In genomic region chr11:71439871-71440270, GRCm38 (mm10) we compare ENCODE assay signal across 9 mouse cellular contexts.
DNase-seq lines count a peak whose midpoint lies in the region; ATAC-seq and TF ChIP-seq lines count a peak whose summit lies in the region.
"Had no signal": no experiment of that assay in that cellular context is flagged by ENCODE, and none has a peak within 500 bp of the region (broad histone marks: within the 10 kb centered on the region; RNA-seq: fewer than 3 reads in every experiment).

No protein-coding gene starts in this region.

- H3K4me1 ChIP-seq in intestine, embryonic 15.5 days (replicated peaks): no peaks in the 10 kb centered on the region
- no peaks in the 10 kb centered on the region for H3K4me1 ChIP-seq in intestine, postnatal 0 days (replicated peaks; ENCODE audit: control insufficient read depth, insufficient read depth, low read length)
- H3K4me1 ChIP-seq in forebrain, embryonic 15.5 days: peaks cover 58% of the 10 kb centered on the region
- H3K4me1 ChIP-seq in neural tube, embryonic 14.5 days (ENCODE audit: control insufficient read depth, insufficient read depth, low read length): peaks cover 7% of the 10 kb centered on the region; the same call in 1 of the 2 replicates
- H3K4me1 ChIP-seq in lung, postnatal 0 days (ENCODE audit: insufficient read depth, low read depth, low read length): no peaks in the 10 kb centered on the region

- no peak overlapping the region for H3K27ac ChIP-seq in intestine, embryonic 15.5 days
- H3K27ac ChIP-seq in intestine, postnatal 0 days (ENCODE audit: low read depth, low read length): no peak overlapping the region
- H3K27ac ChIP-seq in forebrain, embryonic 15.5 days (replicated peaks): peak overlapping the region; percentile 94
- peak overlapping the region; percentile 49 for H3K27ac ChIP-seq in neural tube, embryonic 14.5 days (ENCODE audit: low read depth, low read length)
- H3K27ac ChIP-seq in lung, postnatal 0 days (ENCODE audit: low read length): no peak overlapping the region

- WGBS in intestine, embryonic 15.5 days: 10% methylated on average over 17 of the region's 17 CpGs
- WGBS in intestine, postnatal 0 days: 12% methylated on average over 17 of the region's 17 CpGs
- WGBS in forebrain, embryonic 15.5 days: under 1% methylated on average over 17 of the region's 17 CpGs
- WGBS in neural tube, embryonic 14.5 days: 2% methylated on average over 17 of the region's 17 CpGs
- 8% methylated on average over 17 of the region's 17 CpGs for WGBS in lung, postnatal 0 days

- DNase-seq in left cerebral cortex, adult 18-20 months (ENCODE audit: low spot score in 2 of 2): peak; percentile 27 to 39
- DNase-seq in lung, postnatal 0 days (ENCODE audit: low spot score): no peak
- DNase-seq in thymus, adult 18-20 months: no peak
- DNase-seq in gastrocnemius, postnatal 14 days: no peak

- H3K27me3 ChIP-seq in intestine, embryonic 15.5 days (replicated peaks): 0 out of 2 replicates have a peak, but pooled peaks cover 9% of the 10 kb centered on the region
- H3K27me3 ChIP-seq in intestine, postnatal 0 days (replicated peaks; ENCODE audit: control insufficient read depth, insufficient read depth, low read length): no peaks in the 10 kb centered on the region
- no peaks in the 10 kb centered on the region for H3K27me3 ChIP-seq in forebrain, embryonic 15.5 days
- H3K27me3 ChIP-seq in neural tube, embryonic 14.5 days (ENCODE audit: control insufficient read depth, insufficient read depth, low read length): no peaks in the 10 kb centered on the region
- no peaks in the 10 kb centered on the region for H3K27me3 ChIP-seq in lung, postnatal 0 days (replicated peaks; ENCODE audit: insufficient read depth, low read length)

- no peak for ATAC-seq in intestine, embryonic 15.5 days
- ATAC-seq in intestine, postnatal 0 days: no peak
- peak; percentile 96 for ATAC-seq in forebrain, embryonic 15.5 days (replicated peaks)
- peak; percentile 90 for ATAC-seq in neural tube, embryonic 14.5 days (ENCODE audit: low read depth)
- no peak for ATAC-seq in lung, postnatal 0 days

- no peak overlapping the region for H3K4me3 ChIP-seq in intestine, embryonic 15.5 days (replicated peaks)
- H3K4me3 ChIP-seq in intestine, postnatal 0 days (ENCODE audit: low read depth, low read length): no peak overlapping the region
- peak overlapping the region; percentile 24 for H3K4me3 ChIP-seq in forebrain, embryonic 15.5 days
- H3K4me3 ChIP-seq in neural tube, embryonic 14.5 days (ENCODE audit: low read depth, low read length): no peak overlapping the region; the same call in 1 of the 2 replicates
- H3K4me3 ChIP-seq in lung, postnatal 0 days (ENCODE audit: low read depth, low read length): no peak overlapping the region

- TF ChIP-seq EP300 in lung, postnatal 0 days (IDR thresholded peaks at IDR 0.05): no peak

- intact Hi-C loops in gastrocnemius, postnatal 14 days (cut with DNase I; ENCODE audit: low total_unique reads): no loop called here

- H3K36me3 ChIP-seq in intestine, embryonic 15.5 days: no peaks in the 10 kb centered on the region
- no peaks in the 10 kb centered on the region for H3K36me3 ChIP-seq in intestine, postnatal 0 days (ENCODE audit: control insufficient read depth, insufficient read depth)
- H3K36me3 ChIP-seq in forebrain, embryonic 15.5 days: no peaks in the 10 kb centered on the region
- no peaks in the 10 kb centered on the region for H3K36me3 ChIP-seq in neural tube, embryonic 14.5 days (ENCODE audit: control insufficient read depth, insufficient read depth, low read length)
- H3K36me3 ChIP-seq in lung, postnatal 0 days (ENCODE audit: insufficient read depth, low read length): no peaks in the 10 kb centered on the region
- H3K36me3 ChIP-seq: G1E had no signal

- no peak overlapping the region for H3K9ac ChIP-seq in intestine, embryonic 15.5 days
- no peak overlapping the region for H3K9ac ChIP-seq in intestine, postnatal 0 days (ENCODE audit: low read depth, low read length)
- peak overlapping the region; percentile 14 for H3K9ac ChIP-seq in forebrain, embryonic 15.5 days (replicated peaks)
- H3K9ac ChIP-seq in neural tube, embryonic 14.5 days (replicated peaks; ENCODE audit: low read depth, low read length): no peak overlapping the region; the same call in 1 of the 2 replicates
- H3K9ac ChIP-seq in lung, postnatal 0 days (replicated peaks; ENCODE audit: low read depth): no peak overlapping the region

- no peak for TF ChIP-seq CTCF in intestine, postnatal 0 days (IDR thresholded peaks at IDR 0.05; ENCODE audit: low read depth)
- TF ChIP-seq CTCF in lung, postnatal 0 days (IDR thresholded peaks at IDR 0.05): no peak

- 0 out of 2 replicates have a peak overlapping the region, but pooled peaks have one; percentile 14 for H3K4me2 ChIP-seq in intestine, embryonic 15.5 days (replicated peaks)
- no peak overlapping the region for H3K4me2 ChIP-seq in intestine, postnatal 0 days (replicated peaks; ENCODE audit: low read depth)
- peak overlapping the region; percentile 47 for H3K4me2 ChIP-seq in forebrain, embryonic 15.5 days (replicated peaks)
- peak overlapping the region; percentile 40 for H3K4me2 ChIP-seq in neural tube, embryonic 14.5 days (ENCODE audit: low read depth, low read length)
- H3K4me2 ChIP-seq in lung, postnatal 0 days (replicated peaks; ENCODE audit: low read depth, low read length): no peak overlapping the region

- H3K9me3 ChIP-seq in intestine, embryonic 15.5 days: no peaks in the 10 kb centered on the region
- H3K9me3 ChIP-seq in intestine, postnatal 0 days (ENCODE audit: control insufficient read depth): no peaks in the 10 kb centered on the region
- H3K9me3 ChIP-seq in forebrain, embryonic 15.5 days: no peaks in the 10 kb centered on the region
- no peaks in the 10 kb centered on the region for H3K9me3 ChIP-seq in neural tube, embryonic 14.5 days (ENCODE audit: control insufficient read depth, low read length)
- no peaks in the 10 kb centered on the region for H3K9me3 ChIP-seq in lung, postnatal 0 days (ENCODE audit: low read length)

Comparison
In these comparisons a context has a peak if more than half of its experiments do, and no peak if none do; other contexts are left out.
1. H3K4me2 ChIP-seq: peak in intestine, embryonic 15.5 days (single experiment), forebrain, embryonic 15.5 days (single experiment) and neural tube, embryonic 14.5 days (single experiment); none in intestine, postnatal 0 days (single experiment) and lung, postnatal 0 days (single experiment).
2. ATAC-seq: peak in forebrain, embryonic 15.5 days (single experiment) and neural tube, embryonic 14.5 days (single experiment); none in intestine, embryonic 15.5 days (single experiment), intestine, postnatal 0 days (single experiment) and lung, postnatal 0 days (single experiment).
3. H3K27ac ChIP-seq: peak in forebrain, embryonic 15.5 days (single experiment) and neural tube, embryonic 14.5 days (single experiment); none in intestine, embryonic 15.5 days (single experiment), intestine, postnatal 0 days (single experiment) and lung, postnatal 0 days (single experiment).
4. DNase-seq: peak in left cerebral cortex, adult 18-20 months (2 of 2); none in lung, postnatal 0 days (single experiment), thymus, adult 18-20 months (0 of 2) and gastrocnemius, postnatal 14 days (single experiment).